Mouse (Mus musculus) G1E (cell line): ENCODE results near the gene Ak5.

Experiments used
- CTCF ChIP-seq: IDR thresholded peaks from 2 replicates; pipeline ENCODE4 v1.5.1; 2012; ENCODE audit warnings: low read depth, low read length, inconsistent platforms, mixed read lengths
- GATA1 ChIP-seq: IDR thresholded peaks from 2 replicates; pipeline ENCODE4 v1.6.1; 2012; ENCODE audit warnings: borderline replicate concordance, low read length, inconsistent platforms, mixed read lengths

DNA sequence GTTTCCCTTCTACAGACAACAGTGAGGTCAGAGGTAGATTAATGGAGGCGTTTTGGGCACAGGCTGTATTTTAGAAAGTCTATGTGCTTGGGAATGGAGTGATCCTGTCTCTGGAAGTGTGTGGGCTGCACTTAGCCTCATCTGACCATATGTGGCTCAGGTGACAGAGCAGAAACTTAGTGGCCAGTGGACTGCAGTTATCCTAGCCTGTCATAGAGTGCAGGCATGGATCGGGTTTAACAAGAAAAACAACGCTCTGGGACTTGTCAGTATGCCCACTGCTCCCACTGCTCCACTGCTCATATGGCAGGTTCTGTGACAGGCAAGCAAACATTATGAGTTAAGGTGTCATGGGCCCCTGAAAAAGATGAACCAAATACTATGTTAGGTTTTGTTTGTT is 148.1 kb downstream of the Ak5 start:
- no peak for TF ChIP-seq CTCF
- no peak for TF ChIP-seq GATA1
